ENCODE assay signal across 8 mouse cellular contexts in genomic region chr9:110743456-110744323, GRCm38 (mm10). TPM values are rescaled to one million over a fixed set of nuclear protein-coding genes. Genes with fewer than 3 reads are reported as not detected.
A peak's percentile ranks its signal among the peaks of the same experiment; 100 is the strongest.
DNase-seq lines count a peak whose midpoint lies in the region; ATAC-seq and TF ChIP-seq lines count a peak whose summit lies in the region.

No protein-coding gene starts in this region.

- peak; percentile 36; the same call in 1 of the 2 replicates for ATAC-seq in embryonic facial prominence, embryonic 11.5 days (replicated peaks; ENCODE audit: insufficient number of reproducible peaks, low FRiP score, low TSS enrichment, low read depth)
- ATAC-seq in hindbrain, embryonic 15.5 days (ENCODE audit: low FRiP score, low read depth), result 0 out of 2 replicates have a peak, but pooled peaks have one; percentile 21
- no peak for ATAC-seq in liver, embryonic 12.5 days

- no peaks in the 10 kb centered on the region for H3K36me3 ChIP-seq in embryonic facial prominence, embryonic 11.5 days (replicated peaks; ENCODE audit: control insufficient read depth, insufficient read depth, low read depth, low read length)
- H3K36me3 ChIP-seq in hindbrain, embryonic 15.5 days, result no peaks in the 10 kb centered on the region
- H3K36me3 ChIP-seq in liver, embryonic 12.5 days, result no peaks in the 10 kb centered on the region
- no peaks in the 10 kb centered on the region for H3K36me3 ChIP-seq in small intestine, adult 2 months (ENCODE audit: control insufficient read depth, insufficient read depth, low read length)

- H3K27me3 ChIP-seq in embryonic facial prominence, embryonic 11.5 days (ENCODE audit: control insufficient read depth, insufficient read depth, low read length), result no peaks in the 10 kb centered on the region
- peaks cover 15% of the 10 kb centered on the region; the same call in 1 of the 2 replicates for H3K27me3 ChIP-seq in hindbrain, embryonic 15.5 days
- peaks cover 98% of the 10 kb centered on the region for H3K27me3 ChIP-seq in liver, embryonic 12.5 days (replicated peaks)
- peaks cover 43% of the 10 kb centered on the region for H3K27me3 ChIP-seq in small intestine, adult 2 months (ENCODE audit: control insufficient read depth, insufficient read depth, low read length)

- no peak for TF ChIP-seq CTCF in layer of hippocampus, adult 2 months (conservative IDR thresholded peaks at IDR 0.05)
- no peak for TF ChIP-seq CTCF in small intestine, adult 2 months (IDR thresholded peaks at IDR 0.05; ENCODE audit: extremely low read depth, insufficient read length, insufficient replicate concordance, low read depth, low read length)

- TF ChIP-seq POLR2A in small intestine, adult 2 months (IDR thresholded peaks at IDR 0.05; ENCODE audit: low read depth, low read length), result no peak

- peak overlapping the region; percentile 81 for H3K4me2 ChIP-seq in embryonic facial prominence, embryonic 11.5 days (ENCODE audit: low read depth, low read length)
- peak overlapping the region; percentile 99 for H3K4me2 ChIP-seq in hindbrain, embryonic 15.5 days
- peak overlapping the region; percentile 72 for H3K4me2 ChIP-seq in liver, embryonic 12.5 days

- H3K9ac ChIP-seq in embryonic facial prominence, embryonic 11.5 days (replicated peaks; ENCODE audit: low read length), result peak overlapping the region; percentile 93
- H3K9ac ChIP-seq in hindbrain, embryonic 15.5 days, result peak overlapping the region; percentile 74
- peak overlapping the region; percentile 63 for H3K9ac ChIP-seq in liver, embryonic 12.5 days

- H3K4me1 ChIP-seq in embryonic facial prominence, embryonic 11.5 days (ENCODE audit: control insufficient read depth, insufficient read depth, low read length), result no peaks in the 10 kb centered on the region; the same call in none of the 2 replicates
- H3K4me1 ChIP-seq in hindbrain, embryonic 15.5 days (replicated peaks), result peaks cover 23% of the 10 kb centered on the region
- peaks cover 32% of the 10 kb centered on the region for H3K4me1 ChIP-seq in liver, embryonic 12.5 days
- no peaks in the 10 kb centered on the region for H3K4me1 ChIP-seq in small intestine, adult 2 months (ENCODE audit: control insufficient read depth, insufficient read depth, insufficient read length, low read length)

- DNase-seq in layer of hippocampus, adult 2 months (ENCODE audit: low spot score in 2 of 2), result no peak
- no peak for DNase-seq in layer of hippocampus, adult 9-11 months
- DNase-seq in embryonic facial prominence, embryonic 11.5 days (ENCODE audit: low spot score), result peak; percentile 67
- DNase-seq in layer of hippocampus, adult 8-10 months (ENCODE audit: low spot score in 2 of 2), result no peak
- no peak for DNase-seq in spleen, postnatal 10 days (ENCODE audit: low spot score in 2 of 2)

- 2% methylated on average over 41 of the region's 63 CpGs for WGBS in embryonic facial prominence, embryonic 11.5 days
- 4% methylated on average over 55 of the region's 63 CpGs for WGBS in hindbrain, embryonic 15.5 days
- 4% methylated on average over 56 of the region's 63 CpGs for WGBS in liver, embryonic 12.5 days (ENCODE audit: insufficient replicate concordance)
- WGBS in small intestine, adult 2 months, result 9% methylated on average over 50 of the region's 63 CpGs

- no peaks in the 10 kb centered on the region for H3K9me3 ChIP-seq in embryonic facial prominence, embryonic 11.5 days (replicated peaks; ENCODE audit: control insufficient read depth, low read length)
- H3K9me3 ChIP-seq in hindbrain, embryonic 15.5 days, result no peaks in the 10 kb centered on the region
- no peaks in the 10 kb centered on the region for H3K9me3 ChIP-seq in liver, embryonic 12.5 days (replicated peaks)

- peak overlapping the region; percentile 56; the same call in 1 of the 2 replicates for H3K27ac ChIP-seq in layer of hippocampus, adult 2 months
- peak overlapping the region; percentile 93 for H3K27ac ChIP-seq in embryonic facial prominence, embryonic 11.5 days (replicated peaks; ENCODE audit: low read depth, low read length)
- peak overlapping the region; percentile 33; the same call in 1 of the 2 replicates for H3K27ac ChIP-seq in hindbrain, embryonic 15.5 days (replicated peaks)
- peak overlapping the region; percentile 54; the same call in 1 of the 2 replicates for H3K27ac ChIP-seq in liver, embryonic 12.5 days
- no peak overlapping the region for H3K27ac ChIP-seq in small intestine, adult 2 months (ENCODE audit: insufficient read depth, low read depth, low read length)

- H3K4me3 ChIP-seq in layer of hippocampus, adult 2 months, result peak overlapping the region; percentile 57
- peak overlapping the region; percentile 87 for H3K4me3 ChIP-seq in embryonic facial prominence, embryonic 11.5 days (ENCODE audit: low read depth, low read length)
- peak overlapping the region; percentile 81 for H3K4me3 ChIP-seq in hindbrain, embryonic 15.5 days
- peak overlapping the region; percentile 58 for H3K4me3 ChIP-seq in liver, embryonic 12.5 days
- peak overlapping the region; percentile 64 for H3K4me3 ChIP-seq in small intestine, adult 2 months (ENCODE audit: low read depth, low read length)

RNA-seq across cellular contexts. Expression of gene Myl3, which starts 2.0 kb away (rescaled TPM):
- total RNA-seq in layer of hippocampus, adult 2 months (2021), result not detected
- polyA plus RNA-seq in embryonic facial prominence, embryonic 11.5 days (2014; fragmentation: Nextera tagmentation; extraction: Ambion mirVana), result 2.8 and 14.9 TPM in 2 replicates
- 0.17 TPM in 1 of 2 replicates, not detected in the other for polyA plus RNA-seq in hindbrain, embryonic 15.5 days (2015; fragmentation: Nextera tagmentation; extraction: Ambion mirVana)
- 0.48 and 1.6 TPM in 2 replicates for polyA plus RNA-seq in liver, embryonic 12.5 days (2016; fragmentation: Nextera tagmentation; extraction: Ambion mirVana)
- not detected in 2 replicates for polyA plus RNA-seq in small intestine, adult 2 months (2012; rRNA removed)
- total RNA-seq in layer of hippocampus, adult 8-10 months (2022), result 1 to 10 TPM in 1 of 4 experiments, under 1 TPM in 1, not detected in 2; 0.74 to 1.9 TPM

RNA-seq across cellular contexts. Expression of gene Pth1r, which starts 3.3 kb away (rescaled TPM):
- 1 to 10 TPM; 4.4 to 5.0 TPM for total RNA-seq in layer of hippocampus, adult 2 months (2021)
- 37.8 and 39.8 TPM in 2 replicates for polyA plus RNA-seq in embryonic facial prominence, embryonic 11.5 days (2014; fragmentation: Nextera tagmentation; extraction: Ambion mirVana)
- 11.0 and 12.0 TPM in 2 replicates for polyA plus RNA-seq in hindbrain, embryonic 15.5 days (2015; fragmentation: Nextera tagmentation; extraction: Ambion mirVana)
- 7.8 and 9.1 TPM in 2 replicates for polyA plus RNA-seq in liver, embryonic 12.5 days (2016; fragmentation: Nextera tagmentation; extraction: Ambion mirVana)
- 5.6 and 7.3 TPM in 2 replicates for polyA plus RNA-seq in small intestine, adult 2 months (2012; rRNA removed)
- 10 to 100 TPM in 1 of 4 experiments, 1 to 10 TPM in 3; 6.1 to 10.5 (median 8.7) TPM for total RNA-seq in layer of hippocampus, adult 8-10 months (2022)

RNA-seq across cellular contexts. Expression of gene Prss42, which starts 54.3 kb away (rescaled TPM):
- not detected for total RNA-seq in layer of hippocampus, adult 2 months (2021)
- polyA plus RNA-seq in embryonic facial prominence, embryonic 11.5 days (2014; fragmentation: Nextera tagmentation; extraction: Ambion mirVana), result not detected in 2 replicates
- polyA plus RNA-seq in hindbrain, embryonic 15.5 days (2015; fragmentation: Nextera tagmentation; extraction: Ambion mirVana), result not detected in 2 replicates
- polyA plus RNA-seq in liver, embryonic 12.5 days (2016; fragmentation: Nextera tagmentation; extraction: Ambion mirVana), result not detected in 2 replicates
- not detected in 2 replicates for polyA plus RNA-seq in small intestine, adult 2 months (2012; rRNA removed)
- not detected for total RNA-seq in layer of hippocampus, adult 8-10 months (2022)
